Mouse (Mus musculus): ENCODE measurements around the gene Ccdc42. TPM values are rescaled to one million over a fixed set of nuclear protein-coding genes. Genes with fewer than 3 reads are reported as not detected.

Ccdc42 gene
- total RNA-seq, 1 experiment from 2014 or later = not detected

Other genes starting within 250 kb of the Ccdc42 start
- gene Ntn1, start 186.2 kb upstream of the Ccdc42 start, total RNA-seq (2021) = 5.5 and 6.4 TPM in 2 replicates
- gene Pik3r5, start 154.9 kb upstream of the Ccdc42 start, total RNA-seq (2021) = 0.94 and 1.3 TPM in 2 replicates
- 2.2 and 2.6 TPM in 2 replicates for gene Pik3r6, start 84.0 kb upstream of the Ccdc42 start, total RNA-seq (2021)
- 0.15 TPM in 1 of 2 replicates, not detected in the other for gene Mfsd6l, start 30.8 kb upstream of the Ccdc42 start, total RNA-seq (2021)
- gene Myh10, start 104.5 kb downstream of the Ccdc42 start, total RNA-seq (2021) = 31.8 and 32.4 TPM in 2 replicates

Data from adrenal gland, postnatal 25 days (tissue).